20 mouse cellular contexts compared by ENCODE assay signal in genomic region chr10:4924391-4924790, GRCm38 (mm10).
DNase-seq lines count a peak whose midpoint lies in the region; ATAC-seq lines count a peak whose summit lies in the region.
"Had no signal": no experiment of that assay in that cellular context is flagged by ENCODE, and none has a peak within 500 bp of the region (broad histone marks: within the 10 kb centered on the region; RNA-seq: fewer than 3 reads in every experiment).

No protein-coding gene starts in this region.

- no peak overlapping the region for H3K4me2 ChIP-seq in forebrain, embryonic 16.5 days (ENCODE audit: low read length)
- H3K4me2 ChIP-seq: heart, embryonic 13.5 days; liver, embryonic 15.5 days; midbrain, embryonic 13.5 days; neural tube, embryonic 12.5 days had no signal

- no peak overlapping the region for H3K9ac ChIP-seq in forebrain, embryonic 16.5 days (replicated peaks; ENCODE audit: low read depth, low read length)
- H3K9ac ChIP-seq: heart, embryonic 13.5 days; liver, embryonic 15.5 days; midbrain, embryonic 13.5 days; neural tube, embryonic 12.5 days had no signal

- H3K27ac ChIP-seq in forebrain, embryonic 16.5 days (ENCODE audit: low read length), result no peak overlapping the region
- H3K27ac ChIP-seq in forebrain, embryonic 10.5 days, result no peak overlapping the region
- H3K27ac ChIP-seq: heart, embryonic 13.5 days; hindbrain, embryonic 10.5 days; liver, embryonic 15.5 days; midbrain, embryonic 13.5 days; neural tube, embryonic 12.5 days had no signal

- no peaks in the 10 kb centered on the region for H3K4me1 ChIP-seq in forebrain, embryonic 16.5 days (replicated peaks; ENCODE audit: control insufficient read depth, insufficient read depth, low read length)
- H3K4me1 ChIP-seq in forebrain, embryonic 10.5 days, result no peaks in the 10 kb centered on the region
- H3K4me1 ChIP-seq: heart, embryonic 13.5 days; hindbrain, embryonic 10.5 days; liver, embryonic 15.5 days; midbrain, embryonic 13.5 days; neural tube, embryonic 12.5 days had no signal

- H3K36me3 ChIP-seq in forebrain, embryonic 16.5 days (ENCODE audit: control insufficient read depth, insufficient read depth), result no peaks in the 10 kb centered on the region
- no peaks in the 10 kb centered on the region for H3K36me3 ChIP-seq in forebrain, embryonic 10.5 days (replicated peaks)
- H3K36me3 ChIP-seq: heart, embryonic 13.5 days; hindbrain, embryonic 10.5 days; liver, embryonic 15.5 days; midbrain, embryonic 13.5 days; neural tube, embryonic 12.5 days had no signal

- 55% methylated on average over 2 of the region's 2 CpGs for WGBS in forebrain, embryonic 16.5 days
- 92% methylated on average over 2 of the region's 2 CpGs for WGBS in forebrain, embryonic 10.5 days

- ATAC-seq in forebrain, embryonic 16.5 days, result peak; percentile 78
- ATAC-seq: intestine, embryonic 16.5 days; midbrain, embryonic 13.5 days had no signal

- H3K27me3 ChIP-seq in forebrain, embryonic 16.5 days (replicated peaks; ENCODE audit: control insufficient read depth, insufficient read depth, low read length), result no peaks in the 10 kb centered on the region
- no peaks in the 10 kb centered on the region for H3K27me3 ChIP-seq in forebrain, embryonic 10.5 days (ENCODE audit: poor library complexity, severe bottlenecking)
- H3K27me3 ChIP-seq: heart, embryonic 13.5 days; liver, embryonic 15.5 days; midbrain, embryonic 13.5 days; neural tube, embryonic 12.5 days had no signal

- H3K9me3 ChIP-seq in forebrain, embryonic 16.5 days (ENCODE audit: control insufficient read depth, low read length), result no peaks in the 10 kb centered on the region
- no peaks in the 10 kb centered on the region for H3K9me3 ChIP-seq in forebrain, embryonic 10.5 days
- H3K9me3 ChIP-seq: heart, embryonic 13.5 days; hindbrain, embryonic 10.5 days; liver, embryonic 15.5 days; midbrain, embryonic 13.5 days; neural tube, embryonic 12.5 days had no signal

- no peak overlapping the region for H3K4me3 ChIP-seq in forebrain, embryonic 16.5 days (replicated peaks; ENCODE audit: low read length)
- no peak overlapping the region for H3K4me3 ChIP-seq in forebrain, embryonic 10.5 days
- H3K4me3 ChIP-seq: heart, embryonic 13.5 days; hindbrain, embryonic 10.5 days; liver, embryonic 15.5 days; midbrain, embryonic 13.5 days; neural tube, embryonic 12.5 days had no signal

- no peak for DNase-seq in forebrain, embryonic 10.5 days (ENCODE audit: extremely low spot score, low spot score)
- DNase-seq in brain, embryonic 18.5 days (ENCODE audit: low read depth, low spot score), result peak; percentile 49
- DNase-seq in layer of hippocampus, adult 9-11 months, result peak; percentile 64
- DNase-seq in right cerebral cortex, adult 2 months (ENCODE audit: low spot score in 2 of 2), result peak; percentile 30 to 35
- DNase-seq in liver, result no peak
- DNase-seq in adrenal gland, adult 18-20 months (ENCODE audit: low spot score in 2 of 2), result no peak
- no peak for DNase-seq in urinary bladder, postnatal 10 days (ENCODE audit: low spot score)
- DNase-seq: adrenal gland, postnatal 36 days; B cell, adult 2 months; cerebellum, adult 11-12 months; gastrocnemius, postnatal 14 days; kidney, postnatal 14 days; lung, postnatal 36 days had no signal

Comparison
In these comparisons a context has a peak if more than half of its experiments do, and no peak if none do; other contexts are left out.
1. DNase-seq: peak in brain, embryonic 18.5 days (single experiment), layer of hippocampus, adult 9-11 months (single experiment) and right cerebral cortex, adult 2 months (2 of 2); none in forebrain, embryonic 10.5 days (single experiment), liver (single experiment), adrenal gland, adult 18-20 months (0 of 2) and urinary bladder, postnatal 10 days (single experiment).